Mouse (Mus musculus): Measurements from ENCODE around the gene Caml. TPM values are rescaled to one million over a fixed set of nuclear protein-coding genes. Genes with fewer than 3 reads are reported as not detected.
A peak's percentile ranks its signal among the peaks of the same experiment; 100 is the strongest.
"Not testable (repeated sequence)": the region's sequence is repeated elsewhere in the genome, so short reads cannot be mapped to it uniquely, and the experiment has no call there.

The Caml gene
- polyA plus RNA-seq (2015; fragmentation: Nextera tagmentation; extraction: Ambion mirVana): 96.9 and 104 TPM in 2 replicates

GRCm38 (mm10) chr13:55622649-55623541 is at the start of gene Caml:
TSS of gene Caml (plus strand) at chr13:55623005.
- no peaks in the 10 kb centered on the region for H3K9me3 ChIP-seq (ENCODE audit: control insufficient read depth, low read length)
- peak within 1 kb of the TSS; percentile 73 for H3K4me3 ChIP-seq (replicated peaks; ENCODE audit: low read length)
- peaks cover 5% of the 10 kb centered on the region; the same call in 1 of the 2 replicates for H3K36me3 ChIP-seq (ENCODE audit: control insufficient read depth, insufficient read depth)
- H3K27me3 ChIP-seq (replicated peaks; ENCODE audit: control insufficient read depth, insufficient read depth, low read length): no peaks in the 10 kb centered on the region
- peaks cover 26% of the 10 kb centered on the region for H3K4me1 ChIP-seq (replicated peaks; ENCODE audit: control insufficient read depth, insufficient read depth, low read length)
- peak within 1 kb of the TSS; percentile 95 for H3K4me2 ChIP-seq (ENCODE audit: low read length)
- ATAC-seq: peak; percentile 99
- H3K9ac ChIP-seq (replicated peaks; ENCODE audit: low read depth, low read length): peak within 1 kb of the TSS; percentile 77
- H3K27ac ChIP-seq (ENCODE audit: low read length): peak within 1 kb of the TSS; percentile 91
- under 1% methylated on average over 59 of the region's 59 CpGs for WGBS

- H3K9me3 ChIP-seq (ENCODE audit: control insufficient read depth, low read length): no peaks in the 10 kb centered on the region
- H3K36me3 ChIP-seq (ENCODE audit: control insufficient read depth, insufficient read depth): no peaks in the 10 kb centered on the region
- H3K4me1 ChIP-seq (replicated peaks; ENCODE audit: control insufficient read depth, insufficient read depth, low read length): peaks cover 19% of the 10 kb centered on the region
- no peak within 1 kb of the TSS for H3K27ac ChIP-seq (ENCODE audit: low read length)
- H3K4me3 ChIP-seq (replicated peaks; ENCODE audit: low read length): no peak within 1 kb of the TSS
- H3K4me2 ChIP-seq (ENCODE audit: low read length): no peak within 1 kb of the TSS
- ATAC-seq: no peak
- 97% methylated on average over 2 of the region's 2 CpGs for WGBS
- no peaks in the 10 kb centered on the region for H3K27me3 ChIP-seq (replicated peaks; ENCODE audit: control insufficient read depth, insufficient read depth, low read length)
- H3K9ac ChIP-seq (replicated peaks; ENCODE audit: low read depth, low read length): no peak within 1 kb of the TSS
Measured at GRCm38 (mm10) chr13:55573432-55573831, 49.4 kb upstream of the Caml start, which contains the start of gene Tmed9. TSS of gene Tmed9 (plus strand) at chr13:55573732.

- no peak overlapping the region for H3K27ac ChIP-seq (ENCODE audit: low read length)
- no peaks in the 10 kb centered on the region for H3K27me3 ChIP-seq (replicated peaks; ENCODE audit: control insufficient read depth, insufficient read depth, low read length)
- H3K9ac ChIP-seq (replicated peaks; ENCODE audit: low read depth, low read length): no peak overlapping the region
- ATAC-seq: no peak
- peaks cover 14% of the 10 kb centered on the region for H3K4me1 ChIP-seq (replicated peaks; ENCODE audit: control insufficient read depth, insufficient read depth, low read length)
- H3K4me2 ChIP-seq (ENCODE audit: low read length): no peak overlapping the region
- H3K36me3 ChIP-seq (ENCODE audit: control insufficient read depth, insufficient read depth): no peaks in the 10 kb centered on the region
- H3K9me3 ChIP-seq (ENCODE audit: control insufficient read depth, low read length): no peaks in the 10 kb centered on the region
- 61% methylated on average over 5 of the region's 5 CpGs for WGBS
- no peak overlapping the region for H3K4me3 ChIP-seq (replicated peaks; ENCODE audit: low read length)
Measured at GRCm38 (mm10) chr13:55574321-55574720, 48.5 kb upstream of the Caml start.

- no peaks in the 10 kb centered on the region for H3K36me3 ChIP-seq (ENCODE audit: control insufficient read depth, insufficient read depth)
- no peak for ATAC-seq
- H3K4me3 ChIP-seq (replicated peaks; ENCODE audit: low read length): no peak overlapping the region
- H3K27me3 ChIP-seq (replicated peaks; ENCODE audit: control insufficient read depth, insufficient read depth, low read length): no peaks in the 10 kb centered on the region
- H3K9me3 ChIP-seq (ENCODE audit: control insufficient read depth, low read length): no peaks in the 10 kb centered on the region
- no peak overlapping the region for H3K9ac ChIP-seq (replicated peaks; ENCODE audit: low read depth, low read length)
- WGBS: 63% methylated on average over 5 of the region's 5 CpGs
- no peak overlapping the region for H3K27ac ChIP-seq (ENCODE audit: low read length)
- no peak overlapping the region for H3K4me2 ChIP-seq (ENCODE audit: low read length)
- peaks cover 8% of the 10 kb centered on the region for H3K4me1 ChIP-seq (replicated peaks; ENCODE audit: control insufficient read depth, insufficient read depth, low read length)
Measured at GRCm38 (mm10) chr13:55575932-55576331, 46.9 kb upstream of the Caml start.

- H3K4me2 ChIP-seq (ENCODE audit: low read length); H3K27me3 ChIP-seq (replicated peaks; ENCODE audit: control insufficient read depth, insufficient read depth, low read length); ATAC-seq; H3K4me1 ChIP-seq (replicated peaks; ENCODE audit: control insufficient read depth, insufficient read depth, low read length); H3K9me3 ChIP-seq (ENCODE audit: control insufficient read depth, low read length); H3K36me3 ChIP-seq (ENCODE audit: control insufficient read depth, insufficient read depth); H3K4me3 ChIP-seq (replicated peaks; ENCODE audit: low read length); H3K27ac ChIP-seq (ENCODE audit: low read length); H3K9ac ChIP-seq (replicated peaks; ENCODE audit: low read depth, low read length): not testable (repeated sequence)
- WGBS: 88% methylated on average over 7 of the region's 7 CpGs
Measured at GRCm38 (mm10) chr13:55576872-55577271, 45.9 kb upstream of the Caml start.

DNA sequence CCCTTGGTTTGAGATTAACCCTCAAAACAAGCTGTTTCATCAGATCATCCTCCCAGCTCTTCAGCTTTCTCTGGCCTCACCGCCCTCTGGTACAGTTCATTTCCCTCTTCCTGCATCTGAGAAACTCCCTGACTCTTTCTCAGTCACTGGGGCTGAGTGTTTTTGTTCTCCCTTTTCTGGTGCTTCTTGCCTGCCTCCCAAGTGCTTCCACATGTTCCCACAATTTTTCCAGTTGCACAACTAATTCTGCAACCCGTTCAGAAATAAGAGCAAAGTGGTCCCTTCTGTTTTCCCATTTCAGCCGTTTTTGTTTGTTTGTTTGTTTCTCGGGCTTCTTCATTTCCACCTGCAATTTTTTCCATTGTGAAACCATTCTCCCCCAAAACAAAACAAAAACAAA is 44.7 kb upstream of the Caml start:
- ATAC-seq: no peak
- no peaks in the 10 kb centered on the region for H3K36me3 ChIP-seq (ENCODE audit: control insufficient read depth, insufficient read depth)
- H3K9ac ChIP-seq (replicated peaks; ENCODE audit: low read depth, low read length): no peak overlapping the region
- no peak overlapping the region for H3K27ac ChIP-seq (ENCODE audit: low read length)
- H3K4me1 ChIP-seq (replicated peaks; ENCODE audit: control insufficient read depth, insufficient read depth, low read length): no peaks in the 10 kb centered on the region
- no peaks in the 10 kb centered on the region for H3K9me3 ChIP-seq (ENCODE audit: control insufficient read depth, low read length)
- no peak overlapping the region for H3K4me2 ChIP-seq (ENCODE audit: low read length)
- no peak overlapping the region for H3K4me3 ChIP-seq (replicated peaks; ENCODE audit: low read length)
- H3K27me3 ChIP-seq (replicated peaks; ENCODE audit: control insufficient read depth, insufficient read depth, low read length): no peaks in the 10 kb centered on the region
- 91% methylated on average over 4 of the region's 4 CpGs for whole genome bisulfite sequencing

GRCm38 (mm10) chr13:55591961-55592490 is 30.8 kb upstream of the Caml start:
- H3K27me3 ChIP-seq (replicated peaks; ENCODE audit: control insufficient read depth, insufficient read depth, low read length): peaks cover 4% of the 10 kb centered on the region
- H3K4me2 ChIP-seq (ENCODE audit: low read length): no peak overlapping the region
- 65% methylated on average over 4 of the region's 4 CpGs for WGBS
- no peak for ATAC-seq
- H3K36me3 ChIP-seq (ENCODE audit: control insufficient read depth, insufficient read depth): peaks cover 12% of the 10 kb centered on the region
- H3K9ac ChIP-seq (replicated peaks; ENCODE audit: low read depth, low read length): no peak overlapping the region
- H3K9me3 ChIP-seq (ENCODE audit: control insufficient read depth, low read length): no peaks in the 10 kb centered on the region
- peaks cover 14% of the 10 kb centered on the region for H3K4me1 ChIP-seq (replicated peaks; ENCODE audit: control insufficient read depth, insufficient read depth, low read length)
- H3K27ac ChIP-seq (ENCODE audit: low read length): no peak overlapping the region
- H3K4me3 ChIP-seq (replicated peaks; ENCODE audit: low read length): no peak overlapping the region

DNA sequence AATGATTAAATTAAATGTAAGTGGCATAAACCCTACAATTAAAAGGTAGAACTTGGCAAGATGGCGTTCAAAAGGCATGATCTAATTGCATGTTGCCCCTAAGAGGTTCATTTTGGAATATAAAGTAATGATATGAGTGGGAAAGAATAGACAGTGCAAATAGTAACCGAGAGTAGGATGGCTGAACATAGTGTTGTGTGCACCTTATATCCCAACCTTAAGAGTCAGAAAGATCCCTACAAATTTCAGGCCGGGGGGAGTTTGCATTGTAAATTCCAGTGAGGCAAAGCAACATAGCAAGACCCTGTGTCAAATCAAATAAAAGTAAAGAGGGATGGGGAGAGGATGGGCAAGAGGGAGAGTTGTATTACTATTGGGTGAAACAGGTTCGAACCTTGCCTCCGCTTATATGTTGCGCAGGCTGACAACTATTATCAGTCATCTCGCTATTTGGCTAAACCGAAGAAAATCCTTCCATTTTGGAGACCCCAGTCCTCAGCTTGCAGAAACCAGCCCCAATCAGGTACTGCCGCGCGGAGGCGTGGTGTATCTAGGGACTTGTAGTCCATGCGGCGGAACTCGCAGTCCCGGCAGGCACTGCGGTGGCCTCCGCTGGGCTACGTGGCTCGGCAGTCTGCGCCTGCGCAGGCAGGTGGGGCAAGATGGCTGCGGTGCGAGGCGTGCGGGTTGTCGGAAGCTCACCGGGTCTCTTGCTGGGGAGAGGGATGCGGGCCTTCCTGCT is 30.1 kb upstream of the Caml start:
- H3K9ac ChIP-seq (replicated peaks; ENCODE audit: low read depth, low read length): peak overlapping the region; percentile 75
- peaks cover 14% of the 10 kb centered on the region for H3K4me1 ChIP-seq (replicated peaks; ENCODE audit: control insufficient read depth, insufficient read depth, low read length)
- peaks cover 4% of the 10 kb centered on the region for H3K27me3 ChIP-seq (replicated peaks; ENCODE audit: control insufficient read depth, insufficient read depth, low read length)
- H3K36me3 ChIP-seq (ENCODE audit: control insufficient read depth, insufficient read depth): peaks cover 16% of the 10 kb centered on the region
- H3K27ac ChIP-seq (ENCODE audit: low read length): peak overlapping the region; percentile 79
- 4% methylated on average over 29 of the region's 29 CpGs for WGBS
- peak overlapping the region; percentile 79 for H3K4me3 ChIP-seq (replicated peaks; ENCODE audit: low read length)
- no peaks in the 10 kb centered on the region for H3K9me3 ChIP-seq (ENCODE audit: control insufficient read depth, low read length)
- ATAC-seq: peak; percentile 99
- H3K4me2 ChIP-seq (ENCODE audit: low read length): peak overlapping the region; percentile 70

- Histone ChIP-seq H3K9ac (replicated peaks; ENCODE audit: low read depth, low read length) (peak overlapping the region; percentile 75), H3K4me2 (ENCODE audit: low read length) (peak overlapping the region; percentile 70), H3K27me3 (replicated peaks; ENCODE audit: control insufficient read depth, insufficient read depth, low read length) (peaks cover 4% of the 10 kb centered on the region), H3K4me3 (replicated peaks; ENCODE audit: low read length) (peak overlapping the region; percentile 79), H3K4me1 (replicated peaks; ENCODE audit: control insufficient read depth, insufficient read depth, low read length) (peaks cover 14% of the 10 kb centered on the region), H3K9me3 (ENCODE audit: control insufficient read depth, low read length) (no peaks in the 10 kb centered on the region), H3K36me3 (ENCODE audit: control insufficient read depth, insufficient read depth) (peaks cover 19% of the 10 kb centered on the region), H3K27ac (ENCODE audit: low read length) (peak overlapping the region; percentile 24; the same call in 1 of the 2 replicates)
- peak; percentile 44 for ATAC-seq
- under 1% methylated on average over 31 of the region's 31 CpGs for WGBS
Measured at GRCm38 (mm10) chr13:55593254-55593747, 29.5 kb upstream of the Caml start.

Measured in forebrain, embryonic 16.5 days (tissue).